Mouse (Mus musculus): ENCODE data around the gene Spop. TPM values are rescaled to one million over a fixed set of nuclear protein-coding genes. Genes with fewer than 3 reads are reported as not detected.

Gene Spop
- polyA plus RNA-seq, 1 experiment from 2014 or later, result 54.1 TPM

DNA sequence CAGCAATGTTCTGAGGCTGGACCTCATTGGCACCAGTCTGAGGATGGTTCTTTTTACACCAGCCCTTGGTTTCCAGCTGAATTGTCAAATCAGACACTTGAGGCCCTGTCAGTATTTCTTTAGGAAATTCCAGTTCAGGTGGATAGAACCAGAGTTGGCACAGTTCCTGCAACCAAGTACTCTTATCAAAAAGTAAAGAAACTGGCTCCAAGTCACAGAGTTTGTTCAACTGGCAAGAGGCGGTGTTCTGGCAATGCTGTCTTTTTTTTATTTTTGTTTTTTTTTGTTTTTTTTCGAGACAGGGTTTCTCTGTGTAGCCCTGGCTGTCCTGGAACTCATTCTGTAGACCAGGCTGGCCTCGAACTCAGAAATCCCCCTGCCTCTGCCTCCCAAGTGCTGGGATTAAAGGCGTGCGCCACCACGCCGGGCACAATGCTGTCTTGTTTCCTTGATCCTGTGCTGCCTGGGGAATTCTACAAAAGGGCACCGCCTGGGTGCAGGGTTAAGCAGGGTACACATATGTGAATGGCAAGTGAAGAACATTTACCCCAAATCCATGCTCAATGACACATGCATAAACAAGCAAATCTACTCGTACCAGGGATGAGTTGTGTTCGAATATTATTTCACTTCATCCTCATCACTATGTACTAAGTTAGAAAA is 4.3 kb upstream of the Spop start:
- no peak overlapping the region for H3K4me2 ChIP-seq (replicated peaks; ENCODE audit: low read depth)
- no peak overlapping the region for H3K9ac ChIP-seq (ENCODE audit: low read depth, low read length)
- no peak for TF ChIP-seq CTCF (IDR thresholded peaks at IDR 0.05; ENCODE audit: low read depth)
- H3K27me3 ChIP-seq (replicated peaks; ENCODE audit: control insufficient read depth, insufficient read depth, low read length), result no peaks in the 10 kb centered on the region; the same call in 1 of the 2 replicates
- H3K27ac ChIP-seq (ENCODE audit: low read depth, low read length), result no peak overlapping the region
- no peaks in the 10 kb centered on the region for H3K4me1 ChIP-seq (replicated peaks; ENCODE audit: control insufficient read depth, insufficient read depth, low read length)
- H3K4me3 ChIP-seq (ENCODE audit: low read depth, low read length), result no peak overlapping the region
- no peaks in the 10 kb centered on the region for H3K9me3 ChIP-seq (ENCODE audit: control insufficient read depth)
- WGBS, result 76% methylated on average over 10 of the region's 10 CpGs
- no peak for ATAC-seq
- no peaks in the 10 kb centered on the region for H3K36me3 ChIP-seq (ENCODE audit: control insufficient read depth, insufficient read depth)

- no peak for TF ChIP-seq CTCF (IDR thresholded peaks at IDR 0.05; ENCODE audit: low read depth)
- peaks cover 8% of the 10 kb centered on the region; the same call in 1 of the 2 replicates for H3K4me1 ChIP-seq (replicated peaks; ENCODE audit: control insufficient read depth, insufficient read depth, low read length)
- H3K9me3 ChIP-seq (ENCODE audit: control insufficient read depth), result no peaks in the 10 kb centered on the region
- no peak overlapping the region for H3K4me2 ChIP-seq (replicated peaks; ENCODE audit: low read depth)
- H3K27me3 ChIP-seq (replicated peaks; ENCODE audit: control insufficient read depth, insufficient read depth, low read length), result no peaks in the 10 kb centered on the region; the same call in 1 of the 2 replicates
- H3K9ac ChIP-seq (ENCODE audit: low read depth, low read length), result no peak overlapping the region
- no peak overlapping the region for H3K27ac ChIP-seq (ENCODE audit: low read depth, low read length)
- ATAC-seq, result no peak
- H3K36me3 ChIP-seq (ENCODE audit: control insufficient read depth, insufficient read depth), result no peaks in the 10 kb centered on the region
- H3K4me3 ChIP-seq (ENCODE audit: low read depth, low read length), result no peak overlapping the region
- 66% methylated on average over 6 of the region's 6 CpGs for WGBS
Measured at GRCm38 (mm10) chr11:95411453-95412013, 2.3 kb upstream of the Spop start.

- Histone ChIP-seq H3K27me3 (replicated peaks; ENCODE audit: control insufficient read depth, insufficient read depth, low read length) (no peaks in the 10 kb centered on the region; the same call in 1 of the 2 replicates), H3K4me1 (replicated peaks; ENCODE audit: control insufficient read depth, insufficient read depth, low read length) (peaks cover 8% of the 10 kb centered on the region; the same call in 1 of the 2 replicates), H3K27ac (ENCODE audit: low read depth, low read length) (no peak overlapping the region), H3K4me3 (ENCODE audit: low read depth, low read length) (no peak overlapping the region), H3K4me2 (replicated peaks; ENCODE audit: low read depth) (no peak overlapping the region), H3K9ac (ENCODE audit: low read depth, low read length) (no peak overlapping the region), H3K9me3 (ENCODE audit: control insufficient read depth) (no peaks in the 10 kb centered on the region), H3K36me3 (ENCODE audit: control insufficient read depth, insufficient read depth) (no peaks in the 10 kb centered on the region)
- ATAC-seq, result no peak
- TF ChIP-seq CTCF (IDR thresholded peaks at IDR 0.05; ENCODE audit: low read depth), result no peak
- 84% methylated on average over 3 of the region's 3 CpGs for WGBS
Measured at GRCm38 (mm10) chr11:95412615-95413014, 1.3 kb upstream of the Spop start.

DNA sequence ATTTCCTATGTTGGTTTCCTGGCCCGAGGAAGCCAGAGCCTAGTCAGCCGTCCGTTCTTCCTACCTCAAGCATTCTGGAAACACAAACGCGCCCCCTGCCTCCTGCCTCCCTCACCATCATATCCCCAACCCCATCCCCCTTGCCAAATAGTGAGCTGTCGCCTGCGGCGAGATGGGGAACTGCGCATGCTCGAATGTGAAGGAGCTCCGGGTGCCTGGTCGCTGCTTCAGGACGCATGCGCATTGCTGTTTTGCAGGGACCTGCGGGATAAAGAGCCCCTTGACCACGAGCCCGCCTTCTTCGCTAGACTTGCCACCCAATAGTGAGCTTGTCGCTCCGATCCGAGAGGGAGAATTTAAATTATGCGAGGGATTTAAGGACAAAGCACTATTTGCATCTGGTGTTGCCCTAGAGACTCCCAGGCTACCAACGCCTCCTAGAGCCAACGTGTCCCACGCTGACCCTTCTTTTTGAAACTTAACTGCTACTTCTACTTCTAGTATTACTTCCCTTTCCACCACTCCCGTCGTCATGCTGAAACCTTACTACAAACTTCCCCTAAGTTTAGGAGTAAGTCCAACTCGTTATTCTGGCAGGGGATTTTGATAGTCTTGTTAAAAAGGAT is 769 bp downstream of the Spop start:
- Histone ChIP-seq H3K4me3 (ENCODE audit: low read depth, low read length) (peak overlapping the region; percentile 57), H3K36me3 (ENCODE audit: control insufficient read depth, insufficient read depth) (no peaks in the 10 kb centered on the region), H3K9ac (ENCODE audit: low read depth, low read length) (peak overlapping the region; percentile 17), H3K4me2 (replicated peaks; ENCODE audit: low read depth) (peak overlapping the region; percentile 79), H3K4me1 (replicated peaks; ENCODE audit: control insufficient read depth, insufficient read depth, low read length) (peaks cover 8% of the 10 kb centered on the region; the same call in 1 of the 2 replicates), H3K27me3 (replicated peaks; ENCODE audit: control insufficient read depth, insufficient read depth, low read length) (no peaks in the 10 kb centered on the region; the same call in 1 of the 2 replicates), H3K9me3 (ENCODE audit: control insufficient read depth) (no peaks in the 10 kb centered on the region), H3K27ac (ENCODE audit: low read depth, low read length) (peak overlapping the region; percentile 81)
- peak; percentile 72 for ATAC-seq
- WGBS, result under 1% methylated on average over 28 of the region's 28 CpGs
- peak; percentile 67 for TF ChIP-seq CTCF (IDR thresholded peaks at IDR 0.05; ENCODE audit: low read depth)

DNA sequence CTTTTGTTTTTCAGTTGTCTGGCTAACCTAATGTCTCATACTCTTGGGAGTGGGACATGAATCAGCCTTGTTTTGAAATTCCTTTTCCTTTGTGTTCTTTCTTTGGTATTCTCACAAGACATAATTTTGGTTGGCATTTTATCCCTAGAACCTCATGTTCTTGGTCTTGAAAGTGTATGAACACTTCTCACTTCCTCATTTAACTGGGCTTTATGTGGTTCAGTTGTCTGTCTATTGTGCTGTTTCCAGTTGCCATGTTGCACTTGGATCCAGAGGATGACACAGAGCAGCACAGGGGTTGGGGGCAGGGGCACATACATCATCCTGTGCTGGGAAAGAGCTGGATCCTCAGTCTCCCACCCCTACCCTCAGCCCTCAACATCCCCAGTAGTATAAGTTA is 2.1 kb downstream of the Spop start:
- no peaks in the 10 kb centered on the region for H3K9me3 ChIP-seq (ENCODE audit: control insufficient read depth)
- no peaks in the 10 kb centered on the region for H3K36me3 ChIP-seq (ENCODE audit: control insufficient read depth, insufficient read depth)
- peak overlapping the region; percentile 79; the same call in 1 of the 2 replicates for H3K4me2 ChIP-seq (replicated peaks; ENCODE audit: low read depth)
- no peak for TF ChIP-seq CTCF (IDR thresholded peaks at IDR 0.05; ENCODE audit: low read depth)
- peaks cover 8% of the 10 kb centered on the region; the same call in 1 of the 2 replicates for H3K4me1 ChIP-seq (replicated peaks; ENCODE audit: control insufficient read depth, insufficient read depth, low read length)
- no peak overlapping the region for H3K27ac ChIP-seq (ENCODE audit: low read depth, low read length)
- H3K9ac ChIP-seq (ENCODE audit: low read depth, low read length), result no peak overlapping the region
- H3K4me3 ChIP-seq (ENCODE audit: low read depth, low read length), result no peak overlapping the region
- no peaks in the 10 kb centered on the region for H3K27me3 ChIP-seq (replicated peaks; ENCODE audit: control insufficient read depth, insufficient read depth, low read length)
- ATAC-seq, result no peak

DNA sequence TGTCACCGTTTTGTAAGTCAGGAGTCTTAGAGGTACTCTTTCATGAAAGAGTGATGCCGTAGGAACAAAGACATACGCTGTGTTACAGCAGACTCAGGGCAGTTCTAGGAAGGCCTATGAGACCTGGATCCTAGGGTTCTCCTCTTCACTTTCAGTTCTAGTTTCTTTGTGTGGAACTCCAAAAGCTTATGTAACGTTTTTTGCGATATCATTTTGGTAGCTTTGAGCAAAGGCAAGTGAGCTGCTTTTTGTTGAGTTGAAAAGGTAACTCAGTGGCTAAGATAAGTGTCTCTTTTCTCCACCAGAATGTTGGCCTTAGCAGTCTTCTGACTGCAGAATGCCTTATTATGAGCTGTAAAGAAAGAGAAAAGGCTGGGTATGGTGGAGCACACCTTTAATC is 3.5 kb downstream of the Spop start:
- Histone ChIP-seq H3K9ac (ENCODE audit: low read depth, low read length) (no peak overlapping the region), H3K4me3 (ENCODE audit: low read depth, low read length) (no peak overlapping the region), H3K27ac (ENCODE audit: low read depth, low read length) (no peak overlapping the region), H3K36me3 (ENCODE audit: control insufficient read depth, insufficient read depth) (no peaks in the 10 kb centered on the region), H3K27me3 (replicated peaks; ENCODE audit: control insufficient read depth, insufficient read depth, low read length) (no peaks in the 10 kb centered on the region), H3K4me2 (replicated peaks; ENCODE audit: low read depth) (no peak overlapping the region), H3K4me1 (replicated peaks; ENCODE audit: control insufficient read depth, insufficient read depth, low read length) (peaks cover 8% of the 10 kb centered on the region; the same call in 1 of the 2 replicates), H3K9me3 (ENCODE audit: control insufficient read depth) (no peaks in the 10 kb centered on the region)
- no peak for ATAC-seq
- no peak for TF ChIP-seq CTCF (IDR thresholded peaks at IDR 0.05; ENCODE audit: low read depth)
- 91% methylated on average over 5 of the region's 5 CpGs for WGBS
